Mouse (Mus musculus): ENCODE data around the gene Parp8. TPM values are rescaled to one million over a fixed set of nuclear protein-coding genes. Genes with fewer than 3 reads are reported as not detected.

Parp8 gene
- polyA plus RNA-seq, 1 experiment from 2014 or later, result 2.2 TPM

- peak overlapping the region; percentile 71 for H3K9ac ChIP-seq (replicated peaks)
- H3K4me1 ChIP-seq (ENCODE audit: insufficient read depth), result peaks cover 8% of the 10 kb centered on the region; the same call in 1 of the 2 replicates
- H3K9me3 ChIP-seq (ENCODE audit: low read length), result no peaks in the 10 kb centered on the region
- TF ChIP-seq CTCF (IDR thresholded peaks at IDR 0.05; ENCODE audit: low read depth), result no peak
- no peak for TF ChIP-seq EP300 (IDR thresholded peaks at IDR 0.05; ENCODE audit: low read depth)
- peak overlapping the region; percentile 76 for H3K27ac ChIP-seq (ENCODE audit: low read depth)
- peak overlapping the region; percentile 68 for H3K4me3 ChIP-seq (ENCODE audit: low read depth, low read length)
- WGBS (ENCODE audit: insufficient replicate concordance), result 0% methylated on average over 14 of the region's 18 CpGs
- DNase-seq, result no peak
- H3K36me3 ChIP-seq (replicated peaks; ENCODE audit: insufficient read depth, low read length), result no peaks in the 10 kb centered on the region
- H3K27me3 ChIP-seq (ENCODE audit: insufficient read depth, low read length), result peaks cover 28% of the 10 kb centered on the region
- peak overlapping the region; percentile 85 for H3K4me2 ChIP-seq (ENCODE audit: low read depth, low read length)
- peak; percentile 10 for ATAC-seq
Observed at GRCm38 (mm10) chr13:117024916-117025225, 466 bp downstream of the Parp8 start.

- Histone ChIP-seq H3K4me1 (ENCODE audit: insufficient read depth) (peaks cover 8% of the 10 kb centered on the region; the same call in 1 of the 2 replicates), H3K4me3 (ENCODE audit: low read depth, low read length) (peak overlapping the region; percentile 68), H3K4me2 (ENCODE audit: low read depth, low read length) (peak overlapping the region; percentile 85), H3K27ac (ENCODE audit: low read depth) (peak overlapping the region; percentile 76), H3K9ac (replicated peaks) (peak overlapping the region; percentile 71), H3K27me3 (ENCODE audit: insufficient read depth, low read length) (peaks cover 28% of the 10 kb centered on the region), H3K36me3 (replicated peaks; ENCODE audit: insufficient read depth, low read length) (no peaks in the 10 kb centered on the region), H3K9me3 (ENCODE audit: low read length) (no peaks in the 10 kb centered on the region)
- DNase-seq (peak; percentile 46), ATAC-seq (peak; percentile 71)
- TF ChIP-seq EP300 (IDR thresholded peaks at IDR 0.05; ENCODE audit: low read depth) (no peak), CTCF (IDR thresholded peaks at IDR 0.05; ENCODE audit: low read depth) (no peak)
- WGBS (ENCODE audit: insufficient replicate concordance), result 1% methylated on average over 42 of the region's 64 CpGs
Observed at GRCm38 (mm10) chr13:117024127-117024915, 1.0 kb downstream of the Parp8 start.

- Histone ChIP-seq H3K27me3 (ENCODE audit: insufficient read depth, low read length) (peaks cover 28% of the 10 kb centered on the region), H3K4me1 (ENCODE audit: insufficient read depth) (peaks cover 8% of the 10 kb centered on the region; the same call in 1 of the 2 replicates), H3K9ac (replicated peaks) (no peak overlapping the region), H3K36me3 (replicated peaks; ENCODE audit: insufficient read depth, low read length) (no peaks in the 10 kb centered on the region), H3K27ac (ENCODE audit: low read depth) (no peak overlapping the region), H3K4me3 (ENCODE audit: low read depth, low read length) (peak overlapping the region; percentile 68), H3K9me3 (ENCODE audit: low read length) (no peaks in the 10 kb centered on the region), H3K4me2 (ENCODE audit: low read depth, low read length) (peak overlapping the region; percentile 85)
- no peak for TF ChIP-seq CTCF (IDR thresholded peaks at IDR 0.05; ENCODE audit: low read depth)
- no peak for TF ChIP-seq EP300 (IDR thresholded peaks at IDR 0.05; ENCODE audit: low read depth)
- ATAC-seq (no peak), DNase-seq (no peak)
- 13% methylated on average over 12 of the region's 12 CpGs for WGBS (ENCODE audit: insufficient replicate concordance)
Observed at GRCm38 (mm10) chr13:117023346-117024050, 1.8 kb downstream of the Parp8 start.

- DNase-seq (no peak), ATAC-seq (peak; percentile 48)
- peaks cover 5% of the 10 kb centered on the region; the same call in 1 of the 2 replicates for H3K4me1 ChIP-seq (ENCODE audit: insufficient read depth)
- WGBS (ENCODE audit: insufficient replicate concordance), result 38% methylated on average over 6 of the region's 6 CpGs
- TF ChIP-seq CTCF (IDR thresholded peaks at IDR 0.05; ENCODE audit: low read depth) (no peak), EP300 (IDR thresholded peaks at IDR 0.05; ENCODE audit: low read depth) (no peak)
- H3K9me3 ChIP-seq (ENCODE audit: low read length), result no peaks in the 10 kb centered on the region
- no peak overlapping the region for H3K4me3 ChIP-seq (ENCODE audit: low read depth, low read length)
- no peaks in the 10 kb centered on the region for H3K36me3 ChIP-seq (replicated peaks; ENCODE audit: insufficient read depth, low read length)
- no peak overlapping the region for H3K9ac ChIP-seq (replicated peaks)
- no peak overlapping the region for H3K4me2 ChIP-seq (ENCODE audit: low read depth, low read length)
- H3K27me3 ChIP-seq (ENCODE audit: insufficient read depth, low read length), result peaks cover 14% of the 10 kb centered on the region
- H3K27ac ChIP-seq (ENCODE audit: low read depth), result no peak overlapping the region
Observed at GRCm38 (mm10) chr13:117020631-117021030, 4.7 kb downstream of the Parp8 start.

- 76% methylated on average over 6 of the region's 6 CpGs for WGBS (ENCODE audit: insufficient replicate concordance)
- H3K27ac ChIP-seq (ENCODE audit: low read depth), result no peak overlapping the region
- H3K4me2 ChIP-seq (ENCODE audit: low read depth, low read length), result no peak overlapping the region
- H3K27me3 ChIP-seq (ENCODE audit: insufficient read depth, low read length), result no peaks in the 10 kb centered on the region
- H3K4me1 ChIP-seq (ENCODE audit: insufficient read depth), result peaks cover 3% of the 10 kb centered on the region; the same call in 1 of the 2 replicates
- no peak overlapping the region for H3K9ac ChIP-seq (replicated peaks)
- no peak for ATAC-seq
- H3K36me3 ChIP-seq (replicated peaks; ENCODE audit: insufficient read depth, low read length), result no peaks in the 10 kb centered on the region
- no peaks in the 10 kb centered on the region for H3K9me3 ChIP-seq (ENCODE audit: low read length)
- no peak overlapping the region for H3K4me3 ChIP-seq (ENCODE audit: low read depth, low read length)
- no peak for DNase-seq
- no peak for TF ChIP-seq CTCF (IDR thresholded peaks at IDR 0.05; ENCODE audit: low read depth)
Observed at GRCm38 (mm10) chr13:117018676-117019075, 6.7 kb downstream of the Parp8 start.

GRCm38 (mm10) chr13:117013516-117013915 lies 11.8 kb downstream of the Parp8 start:
- no peaks in the 10 kb centered on the region for H3K4me1 ChIP-seq (ENCODE audit: insufficient read depth)
- H3K4me3 ChIP-seq (ENCODE audit: low read depth, low read length), result no peak overlapping the region
- no peaks in the 10 kb centered on the region for H3K27me3 ChIP-seq (ENCODE audit: insufficient read depth, low read length)
- no peak overlapping the region for H3K9ac ChIP-seq (replicated peaks)
- no peaks in the 10 kb centered on the region for H3K36me3 ChIP-seq (replicated peaks; ENCODE audit: insufficient read depth, low read length)
- ATAC-seq (no peak), DNase-seq (no peak)
- WGBS (ENCODE audit: insufficient replicate concordance), result 50% methylated on average over 2 of the region's 2 CpGs
- TF ChIP-seq CTCF (IDR thresholded peaks at IDR 0.05; ENCODE audit: low read depth) (no peak), EP300 (IDR thresholded peaks at IDR 0.05; ENCODE audit: low read depth) (no peak)
- no peak overlapping the region for H3K4me2 ChIP-seq (ENCODE audit: low read depth, low read length)
- no peak overlapping the region for H3K27ac ChIP-seq (ENCODE audit: low read depth)
- H3K9me3 ChIP-seq (ENCODE audit: low read length), result no peaks in the 10 kb centered on the region
